26 mouse cellular contexts compared by ENCODE assay signal in genomic region chrX:166187803-166188202, GRCm38 (mm10). TPM values are rescaled to one million over a fixed set of nuclear protein-coding genes. Genes with fewer than 3 reads are reported as not detected.
A peak's percentile ranks its signal among the peaks of the same experiment; 100 is the strongest.
DNase-seq lines count a peak whose midpoint lies in the region; ATAC-seq and TF ChIP-seq lines count a peak whose summit lies in the region.
"Had no signal": no experiment of that assay in that cellular context is flagged by ENCODE, and none has a peak within 500 bp of the region (broad histone marks: within the 10 kb centered on the region; RNA-seq: fewer than 3 reads in every experiment).

No protein-coding gene starts in this region.

- no peak overlapping the region for H3K4me2 ChIP-seq in heart, embryonic 11.5 days
- no peak overlapping the region for H3K4me2 ChIP-seq in kidney, postnatal 0 days (ENCODE audit: low read length)
- no peak overlapping the region for H3K4me2 ChIP-seq in lung, embryonic 16.5 days (ENCODE audit: low read depth, low read length)
- H3K4me2 ChIP-seq in stomach, embryonic 16.5 days (ENCODE audit: low read depth, low read length) = no peak overlapping the region
- no peak overlapping the region for H3K4me2 ChIP-seq in stomach, postnatal 0 days (replicated peaks; ENCODE audit: low read depth)
- H3K4me2 ChIP-seq: embryonic facial prominence, embryonic 13.5 days; forebrain, embryonic 12.5 days; forebrain, embryonic 15.5 days; hindbrain, embryonic 13.5 days had no signal

- TF ChIP-seq POLR2A in kidney, adult 2 months (IDR thresholded peaks at IDR 0.05; ENCODE audit: low read depth, low read length) = no peak

- TF ChIP-seq CTCF in kidney, postnatal 0 days (IDR thresholded peaks at IDR 0.05; ENCODE audit: low read depth) = no peak
- no peak for TF ChIP-seq CTCF in kidney, adult 2 months (conservative IDR thresholded peaks at IDR 0.05; ENCODE audit: insufficient read depth, insufficient read length, low read depth, low read length)
- no peak for TF ChIP-seq CTCF in stomach, postnatal 0 days (IDR thresholded peaks at IDR 0.05; ENCODE audit: low read depth)

- H3K9me3 ChIP-seq in heart, embryonic 11.5 days (replicated peaks; ENCODE audit: control insufficient read depth, low read length) = no peaks in the 10 kb centered on the region
- no peaks in the 10 kb centered on the region for H3K9me3 ChIP-seq in kidney, postnatal 0 days (replicated peaks; ENCODE audit: low read length)
- H3K9me3 ChIP-seq in lung, embryonic 16.5 days (ENCODE audit: control insufficient read depth, low read length) = no peaks in the 10 kb centered on the region
- no peaks in the 10 kb centered on the region for H3K9me3 ChIP-seq in stomach, embryonic 16.5 days (replicated peaks; ENCODE audit: control insufficient read depth, low read length)
- H3K9me3 ChIP-seq in stomach, postnatal 0 days (ENCODE audit: control insufficient read depth, low read length) = no peaks in the 10 kb centered on the region
- H3K9me3 ChIP-seq: embryonic facial prominence, embryonic 10.5 days; embryonic facial prominence, embryonic 13.5 days; forebrain, embryonic 12.5 days; forebrain, embryonic 15.5 days; heart, embryonic 10.5 days; hindbrain, embryonic 10.5 days; hindbrain, embryonic 13.5 days had no signal

- intact Hi-C loops in heart, postnatal 36 days (cut with DNase I) = no loop called here

- 69% methylated on average over 1 of the region's 1 CpGs for WGBS in heart, embryonic 11.5 days (ENCODE audit: insufficient replicate concordance)
- 47% methylated on average over 1 of the region's 1 CpGs for WGBS in kidney, postnatal 0 days
- WGBS in kidney, adult 2 months = 46% methylated on average over 1 of the region's 1 CpGs
- 56% methylated on average over 1 of the region's 1 CpGs for WGBS in lung, embryonic 16.5 days
- 32% methylated on average over 1 of the region's 1 CpGs for WGBS in stomach, embryonic 16.5 days
- 70% methylated on average over 1 of the region's 1 CpGs for WGBS in stomach, postnatal 0 days

- DNase-seq in heart, postnatal 36 days = no peak
- DNase-seq in kidney, postnatal 0 days (ENCODE audit: low spot score) = peak; percentile 18
- DNase-seq in kidney, adult 2 months = no peak
- no peak for DNase-seq in lung, postnatal 4 days
- no peak for DNase-seq in stomach, postnatal 0 days (ENCODE audit: low spot score)
- DNase-seq: adrenal gland, adult 8-10 months; adrenal gland, postnatal 25 days; cerebellum, adult 11-12 months; cerebellum, adult 8-10 months; cerebellum, postnatal 10 days; cerebellum, postnatal 36 days; embryo, embryonic 11 days; gastrocnemius, postnatal 25 days; heart, adult 18-20 months had no signal

- 0 out of 2 replicates have a peak, but pooled peaks cover 2% of the 10 kb centered on the region for H3K4me1 ChIP-seq in heart, embryonic 11.5 days (ENCODE audit: control insufficient read depth, insufficient read depth, low read length)
- no peaks in the 10 kb centered on the region for H3K4me1 ChIP-seq in kidney, postnatal 0 days (replicated peaks; ENCODE audit: insufficient read depth, low read length)
- H3K4me1 ChIP-seq in kidney, adult 2 months (ENCODE audit: control insufficient read depth, insufficient read depth, low read length) = no peaks in the 10 kb centered on the region
- H3K4me1 ChIP-seq in lung, embryonic 16.5 days (replicated peaks; ENCODE audit: control insufficient read depth, insufficient read depth, low read length) = peaks cover 4% of the 10 kb centered on the region
- no peaks in the 10 kb centered on the region for H3K4me1 ChIP-seq in stomach, embryonic 16.5 days (ENCODE audit: control insufficient read depth, insufficient read depth, low read length)
- no peaks in the 10 kb centered on the region for H3K4me1 ChIP-seq in stomach, postnatal 0 days (replicated peaks; ENCODE audit: control insufficient read depth, insufficient read depth)
- H3K4me1 ChIP-seq: embryonic facial prominence, embryonic 10.5 days; embryonic facial prominence, embryonic 13.5 days; forebrain, embryonic 12.5 days; forebrain, embryonic 15.5 days; hindbrain, embryonic 10.5 days; hindbrain, embryonic 13.5 days had no signal

- H3K4me3 ChIP-seq in heart, embryonic 11.5 days (ENCODE audit: low read depth, low read length) = no peak overlapping the region
- no peak overlapping the region for H3K4me3 ChIP-seq in kidney, postnatal 0 days (replicated peaks; ENCODE audit: low read depth, low read length)
- no peak overlapping the region for H3K4me3 ChIP-seq in kidney, adult 2 months (ENCODE audit: insufficient read depth, low read depth, low read length)
- no peak overlapping the region for H3K4me3 ChIP-seq in lung, embryonic 16.5 days (ENCODE audit: low read length)
- H3K4me3 ChIP-seq in stomach, embryonic 16.5 days (replicated peaks; ENCODE audit: low read length) = no peak overlapping the region
- H3K4me3 ChIP-seq in stomach, postnatal 0 days (ENCODE audit: low read depth, low read length) = no peak overlapping the region
- H3K4me3 ChIP-seq: embryonic facial prominence, embryonic 10.5 days; embryonic facial prominence, embryonic 13.5 days; erythroblast, embryonic 14.5 days; forebrain, embryonic 12.5 days; forebrain, embryonic 15.5 days; heart, embryonic 10.5 days; hindbrain, embryonic 10.5 days; hindbrain, embryonic 13.5 days had no signal

- no peaks in the 10 kb centered on the region for H3K27me3 ChIP-seq in heart, embryonic 11.5 days (ENCODE audit: control insufficient read depth, insufficient read depth, low read length)
- no peaks in the 10 kb centered on the region for H3K27me3 ChIP-seq in kidney, postnatal 0 days (ENCODE audit: insufficient read depth, low read length)
- H3K27me3 ChIP-seq in kidney, adult 2 months (replicated peaks; ENCODE audit: control insufficient read depth, insufficient read depth, low read length) = no peaks in the 10 kb centered on the region
- no peaks in the 10 kb centered on the region for H3K27me3 ChIP-seq in lung, embryonic 16.5 days (ENCODE audit: control insufficient read depth, insufficient read depth, low read depth, low read length)
- H3K27me3 ChIP-seq in stomach, embryonic 16.5 days (ENCODE audit: control insufficient read depth, insufficient read depth, low read length) = peaks cover 3% of the 10 kb centered on the region; the same call in 1 of the 2 replicates
- no peaks in the 10 kb centered on the region for H3K27me3 ChIP-seq in stomach, postnatal 0 days (ENCODE audit: control insufficient read depth, insufficient read depth, low read length)
- H3K27me3 ChIP-seq: forebrain, embryonic 15.5 days; hindbrain, embryonic 13.5 days had no signal

- H3K36me3 ChIP-seq in heart, embryonic 11.5 days (ENCODE audit: control insufficient read depth, insufficient read depth, low read length) = no peaks in the 10 kb centered on the region
- H3K36me3 ChIP-seq in kidney, postnatal 0 days (ENCODE audit: insufficient read depth, low read length) = no peaks in the 10 kb centered on the region
- no peaks in the 10 kb centered on the region for H3K36me3 ChIP-seq in kidney, adult 2 months (ENCODE audit: control insufficient read depth, insufficient read depth, low read length)
- H3K36me3 ChIP-seq in lung, embryonic 16.5 days (ENCODE audit: control insufficient read depth, insufficient read depth, low read length) = no peaks in the 10 kb centered on the region
- no peaks in the 10 kb centered on the region for H3K36me3 ChIP-seq in stomach, embryonic 16.5 days (ENCODE audit: control insufficient read depth, insufficient read depth, low read length)
- no peaks in the 10 kb centered on the region for H3K36me3 ChIP-seq in stomach, postnatal 0 days (ENCODE audit: control insufficient read depth, insufficient read depth, low read length)
- H3K36me3 ChIP-seq: embryonic facial prominence, embryonic 13.5 days; forebrain, embryonic 12.5 days; forebrain, embryonic 15.5 days; heart, embryonic 10.5 days; hindbrain, embryonic 13.5 days had no signal

- no peak overlapping the region for H3K27ac ChIP-seq in heart, embryonic 11.5 days (ENCODE audit: low read depth, low read length)
- no peak overlapping the region for H3K27ac ChIP-seq in kidney, postnatal 0 days
- H3K27ac ChIP-seq in kidney, adult 2 months (ENCODE audit: insufficient read depth, low read depth, low read length) = no peak overlapping the region
- no peak overlapping the region; the same call in 1 of the 2 replicates for H3K27ac ChIP-seq in lung, embryonic 16.5 days (ENCODE audit: low read length)
- H3K27ac ChIP-seq in stomach, embryonic 16.5 days (ENCODE audit: low read length) = no peak overlapping the region
- no peak overlapping the region for H3K27ac ChIP-seq in stomach, postnatal 0 days (replicated peaks)
- H3K27ac ChIP-seq: embryonic facial prominence, embryonic 10.5 days; embryonic facial prominence, embryonic 13.5 days; forebrain, embryonic 12.5 days; forebrain, embryonic 15.5 days; hindbrain, embryonic 10.5 days; hindbrain, embryonic 13.5 days had no signal

- TF ChIP-seq EP300 in stomach, postnatal 0 days (optimal IDR thresholded peaks at IDR 0.05) = no peak

- ATAC-seq in heart, embryonic 11.5 days (replicated peaks; ENCODE audit: insufficient number of reproducible peaks, low FRiP score, low TSS enrichment) = 0 out of 2 replicates have a peak, but pooled peaks have one; percentile 52
- no peak for ATAC-seq in kidney, postnatal 0 days (replicated peaks; ENCODE audit: low FRiP score, low read depth)
- peak; percentile 81 for ATAC-seq in lung, embryonic 16.5 days (ENCODE audit: low read depth)
- ATAC-seq in stomach, embryonic 16.5 days (ENCODE audit: insufficient read depth, low FRiP score) = 0 out of 2 replicates have a peak, but pooled peaks have one; percentile 33
- ATAC-seq in stomach, postnatal 0 days (ENCODE audit: low FRiP score, low TSS enrichment) = no peak
- ATAC-seq: forebrain, embryonic 15.5 days; hindbrain, embryonic 16.5 days had no signal

- no peak overlapping the region for H3K9ac ChIP-seq in heart, embryonic 11.5 days (ENCODE audit: low read depth, low read length)
- H3K9ac ChIP-seq in kidney, postnatal 0 days (ENCODE audit: low read depth, low read length) = no peak overlapping the region
- no peak overlapping the region for H3K9ac ChIP-seq in lung, embryonic 16.5 days (ENCODE audit: low read length)
- H3K9ac ChIP-seq in stomach, embryonic 16.5 days (ENCODE audit: low read length) = no peak overlapping the region
- no peak overlapping the region for H3K9ac ChIP-seq in stomach, postnatal 0 days (ENCODE audit: low read length)
- H3K9ac ChIP-seq: embryonic facial prominence, embryonic 13.5 days; forebrain, embryonic 12.5 days; forebrain, embryonic 15.5 days; hindbrain, embryonic 13.5 days had no signal

RNA-seq across cellular contexts. Expression of gene Gemin8, which starts 17.5 kb away (rescaled TPM):
- polyA plus RNA-seq in heart, embryonic 11.5 days (2014; fragmentation: Nextera tagmentation; extraction: Ambion mirVana) = 9.3 and 11.7 TPM in 2 replicates
- 1 to 10 TPM; 2.7 to 3.2 TPM for total RNA-seq in heart, postnatal 36 days (2021)
- polyA plus RNA-seq in kidney, postnatal 0 days (2015; fragmentation: Nextera tagmentation; extraction: Ambion mirVana) = 9.9 and 10.2 TPM in 2 replicates
- polyA plus RNA-seq in kidney, adult 2 months (2012; rRNA removed) = 7.7 and 8.0 TPM in 2 replicates
- 17.8 and 18.8 TPM in 2 replicates for polyA plus RNA-seq in lung, embryonic 16.5 days (2015; fragmentation: Nextera tagmentation; extraction: Ambion mirVana)
- 9.2 and 10.2 TPM in 2 replicates for polyA plus RNA-seq in stomach, embryonic 16.5 days (2015; fragmentation: Nextera tagmentation; extraction: Ambion mirVana)
- 4.0 and 4.2 TPM in 2 replicates for polyA plus RNA-seq in stomach, postnatal 0 days (2015; fragmentation: Nextera tagmentation; extraction: Ambion mirVana)

RNA-seq across cellular contexts. Expression of gene Gpm6b, which starts 50.9 kb away (rescaled TPM):
- 5.2 and 6.3 TPM in 2 replicates for polyA plus RNA-seq in heart, embryonic 11.5 days (2014; fragmentation: Nextera tagmentation; extraction: Ambion mirVana)
- total RNA-seq in heart, postnatal 36 days (2021) = 10 to 100 TPM; 10.8 to 14.2 TPM
- polyA plus RNA-seq in kidney, postnatal 0 days (2015; fragmentation: Nextera tagmentation; extraction: Ambion mirVana) = 16.9 and 18.2 TPM in 2 replicates
- polyA plus RNA-seq in kidney, adult 2 months (2012; rRNA removed) = 4.7 and 6.5 TPM in 2 replicates
- 46.6 and 47.4 TPM in 2 replicates for polyA plus RNA-seq in lung, embryonic 16.5 days (2015; fragmentation: Nextera tagmentation; extraction: Ambion mirVana)
- 39.0 and 39.6 TPM in 2 replicates for polyA plus RNA-seq in stomach, embryonic 16.5 days (2015; fragmentation: Nextera tagmentation; extraction: Ambion mirVana)
- 19.6 and 21.9 TPM in 2 replicates for polyA plus RNA-seq in stomach, postnatal 0 days (2015; fragmentation: Nextera tagmentation; extraction: Ambion mirVana)

Comparison
In these comparisons a context has a peak if more than half of its experiments do, and no peak if none do; other contexts are left out.
1. ATAC-seq: peak in heart, embryonic 11.5 days (single experiment), lung, embryonic 16.5 days (single experiment) and stomach, embryonic 16.5 days (single experiment); none in kidney, postnatal 0 days (single experiment) and stomach, postnatal 0 days (single experiment).